Mouse (Mus musculus) adrenal gland, postnatal 36 days (tissue): ENCODE data around the gene Pcnx3. TPM values are rescaled to one million over a fixed set of nuclear protein-coding genes. Genes with fewer than 3 reads are reported as not detected.

Experiments used
- DNase-seq, 2 experiments: peaks; one replicate each; pipeline ENCODE4 v3.0.0; 2021; ENCODE audit warnings: mixed read lengths in 1 of 2
- long read RNA-seq, 2 experiments: library from polyadenylated mRNA; stranded (forward); transcript quantifications; one replicate each; pipeline ENCODE4 v2.0.0; 2021; ENCODE audit warnings: borderline sequencing depth in 2 of 2
- total RNA-seq, 2 experiments: library from RNA; stranded (reverse); gene quantifications; 2 replicates each; pipeline ENCODE4 v1.2.3; 2021

Pcnx3 gene
- total RNA-seq = 100 to 1,000 TPM in 1 of 2 experiments, 10 to 100 TPM in 1; 89.5 to 108 TPM
- long read RNA-seq, experiment 1, partial matches to known transcripts = 22 of 26 reads
- long read RNA-seq, experiment 1, other reads (novel, unspliced or antisense) = 4 of 26 reads
- long read RNA-seq, experiment 2, partial matches to known transcripts = 7 of 8 reads
- long read RNA-seq, experiment 2, other reads (novel, unspliced or antisense) = 1 of 8 reads

- peak; percentile 97 to 98 for DNase-seq
These were observed at the start of gene Pcnx3, which contains the start of gene Map3k11 for GRCm38 (mm10) chr19:5688200-5689087. Gene Pcnx3, minus strand, starts transcription at chr19:5688908. Gene Map3k11, plus strand, starts transcription at chr19:5688742.

DNA sequence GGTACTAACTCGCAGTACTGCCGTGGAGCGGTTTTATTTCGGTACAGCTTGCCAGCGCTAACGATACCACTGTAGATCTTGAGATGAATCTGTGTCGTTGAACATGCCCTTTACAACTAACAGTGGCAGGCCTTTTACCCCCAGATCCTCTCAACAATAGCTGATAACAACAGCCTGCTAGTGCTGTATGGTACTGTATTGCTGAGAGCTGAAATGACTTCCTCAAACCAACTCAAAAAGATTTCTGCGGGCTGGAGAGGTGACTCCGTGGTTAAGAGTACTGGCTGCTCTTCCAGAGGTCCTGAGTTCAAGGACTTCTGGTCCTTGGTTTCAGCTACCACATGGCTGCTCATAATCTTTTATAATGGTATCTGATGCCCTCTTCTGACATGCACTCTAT is 45.6 kb upstream of the Pcnx3 start:
- no peak for DNase-seq

- peak; percentile 95 to 96 for DNase-seq
These were observed 42.7 kb upstream of the Pcnx3 start for GRCm38 (mm10) chr19:5731264-5731978.

DNA sequence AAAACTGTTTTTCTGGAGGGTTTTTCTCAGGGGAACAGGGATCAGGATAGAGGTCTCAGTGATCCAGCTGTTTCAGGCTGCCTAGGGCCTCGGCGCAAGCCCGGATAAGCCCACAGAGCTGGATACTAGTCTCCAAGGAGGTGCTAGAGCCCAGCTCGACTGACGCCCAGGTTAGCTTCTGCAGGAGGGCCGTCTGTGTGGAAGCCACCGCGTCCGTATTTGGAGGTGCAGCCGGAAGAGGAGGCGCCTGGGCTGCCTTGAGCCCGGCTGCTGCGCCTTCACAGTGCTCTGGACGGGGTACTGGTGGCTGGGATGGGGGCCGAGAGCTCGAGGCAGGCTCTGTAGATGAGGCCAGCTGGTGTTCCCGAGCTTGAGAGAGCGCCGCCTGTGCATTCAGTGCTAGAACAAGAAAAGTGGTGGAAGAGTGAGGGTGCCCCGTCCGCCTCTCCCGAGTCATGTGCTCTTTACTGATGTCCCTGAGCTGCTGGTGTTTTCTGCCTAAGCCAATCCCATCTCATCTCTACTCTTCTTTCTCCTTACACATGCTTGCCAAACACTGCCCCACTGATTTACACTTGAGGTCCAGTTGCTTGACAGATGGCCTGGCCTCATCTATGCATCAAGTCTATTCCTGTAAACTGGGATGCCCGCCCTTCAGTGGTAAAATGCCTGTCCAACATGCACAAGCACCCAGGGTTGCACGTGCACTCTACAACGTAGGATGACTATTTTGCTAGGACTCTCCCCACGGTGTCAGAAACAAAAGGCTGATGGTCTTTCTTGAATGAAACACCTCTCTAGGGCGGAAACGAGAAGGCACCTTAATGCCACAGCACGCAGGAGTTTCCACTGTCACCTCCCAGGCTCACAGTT is 41.8 kb upstream of the Pcnx3 start:
- DNase-seq = peak; percentile 47 to 51

DNA sequence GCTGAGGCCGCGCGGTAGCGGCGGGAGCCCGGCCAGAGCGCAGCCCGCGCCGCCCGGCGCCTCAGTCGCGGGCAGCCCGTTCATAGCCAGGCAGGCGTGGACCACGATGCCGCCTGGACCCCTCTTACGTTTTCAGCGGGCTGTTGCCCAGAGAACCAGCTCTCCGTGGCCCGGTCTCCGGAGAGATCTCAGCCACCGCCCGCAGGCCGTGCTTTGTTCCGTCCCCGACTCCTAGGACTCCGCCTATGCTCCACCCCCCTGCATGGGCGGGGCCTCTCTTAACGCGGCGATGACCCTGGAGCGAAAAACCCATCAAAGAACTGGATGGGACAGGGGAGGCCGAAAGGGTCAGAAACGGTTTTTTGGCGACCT is 40.7 kb upstream of the Pcnx3 start, which contains the start of gene Fam89b:
Gene Fam89b, minus strand, starts transcription at position 210 of the 372 bp plus-strand sequence.
- DNase-seq = peak; percentile 93 to 97

- DNase-seq = peak; percentile 71 to 72
These were observed 40.1 kb upstream of the Pcnx3 start for GRCm38 (mm10) chr19:5728631-5729443.

GRCm38 (mm10) chr19:5727701-5728100 is 39.0 kb upstream of the Pcnx3 start:
- DNase-seq = peak; percentile 88 to 92

DNA sequence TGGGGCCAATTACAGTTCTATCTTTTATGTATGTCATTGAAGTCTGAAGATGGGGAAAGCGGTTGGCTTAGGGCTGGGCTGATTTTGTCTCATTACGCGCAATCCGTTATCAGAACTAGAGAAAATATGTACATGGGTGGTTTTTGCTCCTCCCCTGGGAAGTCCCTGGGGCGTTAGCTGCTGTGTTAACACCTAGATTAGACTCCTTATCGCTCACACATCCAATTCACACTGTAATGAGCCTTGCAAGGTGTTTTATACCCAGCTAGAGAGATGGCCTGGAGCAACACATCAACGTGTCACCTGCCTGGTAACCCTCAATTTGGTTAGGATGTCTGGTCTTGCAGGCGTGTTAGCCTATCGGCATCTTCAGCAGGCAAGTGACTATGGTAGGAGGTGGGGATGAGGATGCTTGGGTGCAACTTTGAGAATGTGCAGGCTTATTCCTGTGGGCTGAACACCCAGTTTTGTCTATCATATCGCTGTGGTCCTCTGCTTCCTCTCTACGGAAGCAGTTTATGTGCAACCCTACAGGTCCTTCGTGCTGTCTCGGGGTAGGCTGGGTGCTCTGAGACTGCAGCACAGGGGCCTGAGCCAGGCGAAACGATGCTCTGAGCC is 38.4 kb upstream of the Pcnx3 start:
- no peak for DNase-seq

- peak; percentile 85 to 92 for DNase-seq
These were observed 37.2 kb upstream of the Pcnx3 start, which contains the start of gene Ehbp1l1 for GRCm38 (mm10) chr19:5725767-5726515. Gene Ehbp1l1, minus strand, starts transcription at chr19:5726317.

DNA sequence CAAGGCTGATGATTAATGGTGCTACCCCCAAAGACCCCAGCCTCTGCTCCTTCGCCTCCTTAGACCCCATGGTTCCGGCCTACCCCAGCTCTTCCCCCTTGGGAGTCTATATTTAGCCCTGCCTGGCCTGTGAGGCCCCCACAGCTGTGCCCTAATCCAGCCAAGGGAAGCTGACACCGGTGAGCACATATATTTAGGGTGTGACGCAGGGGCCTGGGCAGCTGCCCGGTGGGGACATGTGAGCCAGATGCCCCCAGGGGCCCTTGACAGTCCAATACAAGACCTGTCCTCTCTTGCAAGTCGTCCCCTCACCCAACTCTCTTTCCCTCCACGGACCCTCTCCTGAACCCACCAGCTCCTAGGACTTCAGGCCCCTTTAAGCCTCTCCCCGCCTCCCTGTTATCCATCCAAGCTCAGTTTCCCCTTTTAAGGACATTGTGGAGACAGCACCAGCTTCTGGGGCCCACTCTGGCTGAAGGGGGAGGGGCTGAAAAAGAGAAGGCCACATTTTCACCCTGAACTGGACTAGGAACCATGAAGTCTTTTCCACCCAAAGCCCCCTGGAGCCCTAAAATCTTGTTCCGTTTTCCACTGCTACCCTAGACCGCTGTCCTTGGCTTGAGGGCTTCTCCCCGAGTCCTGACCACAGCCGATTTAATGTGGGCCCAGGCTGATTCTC is 36.5 kb upstream of the Pcnx3 start:
- DNase-seq = peak; percentile 39 to 43

- DNase-seq = peak; percentile 85 to 90
These were observed 35.8 kb upstream of the Pcnx3 start for GRCm38 (mm10) chr19:5724549-5724941.

DNA sequence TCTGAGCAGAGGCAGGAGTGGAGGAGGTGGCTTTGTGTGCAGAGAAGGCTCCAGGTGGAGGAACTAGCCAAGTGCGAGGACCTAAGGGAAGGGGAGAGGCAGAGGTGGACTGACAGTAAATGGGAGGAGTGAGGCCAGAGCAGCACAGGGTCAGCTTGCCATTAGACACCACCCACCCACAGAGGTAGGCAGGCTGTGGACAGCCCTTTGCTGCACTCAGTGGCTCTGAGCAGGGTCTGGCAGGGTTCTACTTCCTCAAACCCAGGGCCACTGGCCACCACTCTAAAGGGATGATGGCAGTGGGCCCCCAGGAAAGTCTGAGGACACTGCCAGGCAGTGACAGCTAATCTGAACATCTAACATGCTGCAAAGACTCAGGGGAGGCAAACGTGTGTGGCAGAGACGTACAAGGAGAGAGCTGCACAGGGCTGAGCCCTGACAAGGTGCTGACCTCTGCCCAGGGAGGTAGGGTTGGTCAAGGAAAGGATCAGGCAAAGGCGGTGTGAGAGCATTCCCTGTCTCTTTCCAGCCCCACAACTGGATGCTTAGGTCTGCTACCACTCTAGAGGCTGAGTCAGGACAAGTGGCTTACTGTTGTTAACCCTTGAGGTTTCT is 35.3 kb upstream of the Pcnx3 start:
- no peak for DNase-seq

GRCm38 (mm10) chr19:5722848-5723425 is 34.2 kb upstream of the Pcnx3 start:
- DNase-seq = no peak

- no peak for DNase-seq
These were observed 32.5 kb upstream of the Pcnx3 start for GRCm38 (mm10) chr19:5721233-5721632.

DNA sequence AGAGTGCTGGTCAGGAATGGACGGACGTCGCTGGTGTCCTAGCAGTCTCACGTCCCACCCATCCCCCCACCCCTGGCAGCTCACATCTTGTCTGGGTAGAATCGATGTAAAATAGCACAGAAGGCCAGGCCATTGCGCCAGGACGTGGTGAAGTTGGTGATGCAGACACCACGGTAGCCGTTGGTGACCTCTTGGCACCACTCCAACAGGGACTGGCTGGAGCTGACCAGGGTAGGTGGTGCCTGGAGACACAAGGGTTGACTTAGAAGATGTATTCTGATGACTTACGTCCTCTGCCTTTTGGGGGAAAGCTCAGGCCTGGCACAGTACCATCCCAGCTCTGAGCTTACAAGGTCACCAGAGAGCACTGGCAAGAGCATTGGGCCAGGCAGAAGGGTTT is 28.2 kb upstream of the Pcnx3 start:
- DNase-seq = peak in 1 of 2 experiments; percentile 35

GRCm38 (mm10) chr19:5715793-5716688 is 27.3 kb upstream of the Pcnx3 start:
- peak in 1 of 2 experiments; percentile 27 for DNase-seq

DNA sequence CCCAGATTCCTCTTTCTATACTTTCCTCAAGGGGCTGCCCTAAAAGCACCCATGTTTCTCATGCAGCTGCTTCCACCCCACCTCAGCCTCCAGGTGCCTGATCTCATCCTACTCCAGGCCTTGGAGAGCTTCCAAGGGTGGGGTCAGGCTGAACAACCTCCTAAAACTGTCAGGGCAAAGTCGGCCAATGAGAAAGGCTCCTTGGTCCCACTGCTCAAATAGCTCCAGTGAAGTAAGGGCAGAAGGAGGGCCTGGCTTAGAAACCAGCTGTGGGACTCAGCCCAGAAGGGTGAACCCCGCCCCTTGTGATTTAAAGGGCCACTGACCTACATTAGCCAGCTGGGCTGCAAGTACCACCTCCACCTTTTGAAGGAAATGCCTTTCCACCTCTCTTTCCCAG is 25.0 kb upstream of the Pcnx3 start:
- peak; percentile 72 to 79 for DNase-seq
